Mouse (Mus musculus) CD4-positive, CD25-positive, alpha-beta regulatory T cell, adult 4 months (primary cell): ENCODE results near the gene Jade2. TPM values are rescaled to one million over a fixed set of nuclear protein-coding genes. Genes with fewer than 3 reads are reported as not detected.

ENCODE experiments used
- ATAC-seq: one replicate; pipeline ENCODE4 v1.8.0; 2017
- polyA plus RNA-seq, 2 experiments: library from polyadenylated mRNA; unstranded; fragments of 100-300 nt; shearing (Covaris generic); gene quantifications; one replicate each; pipeline ENCODE4 v1.2.1; 2017

The Jade2 gene
- polyA plus RNA-seq: 10 to 100 TPM; 19.9 to 27.8 TPM

GRCm38 (mm10) chr11:51857081-51857671 lies at the start of gene Jade2:
Gene Jade2, minus strand, starts transcription at chr11:51857653.
- ATAC-seq: peak; percentile 10

GRCm38 (mm10) chr11:51904224-51904623 lies 46.8 kb upstream of the Jade2 start:
- ATAC-seq: no peak

- ATAC-seq: no peak
These were observed 42.2 kb upstream of the Jade2 start for GRCm38 (mm10) chr11:51899691-51900090.

- no peak for ATAC-seq
These were observed 41.0 kb upstream of the Jade2 start for GRCm38 (mm10) chr11:51898326-51899080.

- ATAC-seq: no peak
These were observed 39.9 kb upstream of the Jade2 start for GRCm38 (mm10) chr11:51897311-51897710.

GRCm38 (mm10) chr11:51896012-51896411 lies 38.6 kb upstream of the Jade2 start:
- no peak for ATAC-seq

- no peak for ATAC-seq
These were observed 28.2 kb upstream of the Jade2 start for GRCm38 (mm10) chr11:51885681-51886080.

- ATAC-seq: no peak
These were observed 26.6 kb upstream of the Jade2 start for GRCm38 (mm10) chr11:51884092-51884491.

GRCm38 (mm10) chr11:51883670-51884069 lies 26.2 kb upstream of the Jade2 start:
- peak; percentile 99 for ATAC-seq

- ATAC-seq: no peak
These were observed 24.3 kb upstream of the Jade2 start for GRCm38 (mm10) chr11:51881776-51882175.

GRCm38 (mm10) chr11:51881041-51881730 lies 23.7 kb upstream of the Jade2 start:
- ATAC-seq: no peak

GRCm38 (mm10) chr11:51876943-51877344 lies 19.5 kb upstream of the Jade2 start:
- ATAC-seq: no peak

- ATAC-seq: no peak
These were observed 18.3 kb upstream of the Jade2 start for GRCm38 (mm10) chr11:51875792-51876195.

GRCm38 (mm10) chr11:51875086-51875485 lies 17.6 kb upstream of the Jade2 start:
- peak; percentile 43 for ATAC-seq

- peak; percentile 68 for ATAC-seq
These were observed 17.0 kb upstream of the Jade2 start for GRCm38 (mm10) chr11:51874266-51875036.

GRCm38 (mm10) chr11:51873141-51873540 lies 15.7 kb upstream of the Jade2 start:
- no peak for ATAC-seq

- ATAC-seq: no peak
These were observed 9.8 kb upstream of the Jade2 start for GRCm38 (mm10) chr11:51867261-51867660.

GRCm38 (mm10) chr11:51866020-51866419 lies 8.6 kb upstream of the Jade2 start:
- ATAC-seq: no peak

- no peak for ATAC-seq
These were observed 3.2 kb upstream of the Jade2 start for GRCm38 (mm10) chr11:51860666-51861065.

- no peak for ATAC-seq
These were observed 2.1 kb upstream of the Jade2 start for GRCm38 (mm10) chr11:51859561-51859960.

GRCm38 (mm10) chr11:51858528-51859051 lies 1.1 kb upstream of the Jade2 start:
- ATAC-seq: peak; percentile 32

GRCm38 (mm10) chr11:51857818-51858527 lies 520 bp upstream of the Jade2 start:
- peak; percentile 44 for ATAC-seq
